Mouse (Mus musculus) ES-E14 (cell line): ENCODE results near the gene Nsun7. TPM values are rescaled to one million over a fixed set of nuclear protein-coding genes. Genes with fewer than 3 reads are reported as not detected.

ENCODE experiments used
- DNase-seq: peaks from one replicate; pipeline ENCODE4 v3.0.0-alpha.2; 2013; ENCODE audit warnings: low read depth, low spot score
- H3K27ac ChIP-seq: 2 replicates; pipeline ENCODE4 v1.5.1; 2012; ENCODE audit warnings: low read depth, mild to moderate bottlenecking, low read length, moderate library complexity, mixed read lengths; ENCODE audit not compliant: poor library complexity, insufficient read depth, severe bottlenecking
- H3K36me3 ChIP-seq: 2 replicates; pipeline ENCODE4 v1.6.1; 2012; ENCODE audit warnings: mild to moderate bottlenecking, low read length, moderate library complexity, mixed read lengths; ENCODE audit not compliant: control insufficient read depth, poor library complexity, insufficient read depth, severe bottlenecking
- H3K4me1 ChIP-seq, 2 experiments: fragments of 150-350 bp in 1 of 2; sonication (generic) in 1 of 2; 2 replicates each; pipeline ENCODE4 v1.6.1; 2012; ENCODE audit warnings: low read length in 2 of 2, mild to moderate bottlenecking in 1 of 2, mixed read lengths in 1 of 2; ENCODE audit not compliant: control insufficient read depth in 2 of 2, insufficient read depth in 2 of 2, poor library complexity in 1 of 2
- H3K4me3 ChIP-seq, 2 experiments: fragments of 150-350 bp in 1 of 2; sonication (generic) in 1 of 2; 2 replicates each; pipeline ENCODE4 v1.5.1; 2012; ENCODE audit warnings: low read length in 2 of 2, low read depth in 1 of 2, mild to moderate bottlenecking in 1 of 2, mixed read lengths in 1 of 2; ENCODE audit not compliant: insufficient read depth in 1 of 2, poor library complexity in 1 of 2, severe bottlenecking in 1 of 2
- H3K9ac ChIP-seq: 2 replicates; pipeline ENCODE4 v1.6.1; 2012; ENCODE audit warnings: low read depth, mild to moderate bottlenecking, low read length, mixed read lengths; ENCODE audit not compliant: poor library complexity, insufficient read depth, severe bottlenecking
- H3K9me3 ChIP-seq: fragments of 150-350 bp; sonication (generic); 2 replicates; pipeline ENCODE4 v1.6.1; 2012; ENCODE audit warnings: low read depth, mild to moderate bottlenecking, low read length; ENCODE audit not compliant: control insufficient read depth, insufficient read depth
- CHD2 ChIP-seq: IDR thresholded peaks from 2 replicates; pipeline ENCODE4 v1.6.1; 2014; ENCODE audit warnings: mild to moderate bottlenecking, low read depth, low read length, inconsistent platforms
- HCFC1 ChIP-seq: IDR thresholded peaks from 2 replicates; pipeline ENCODE4 v1.6.1; 2012; ENCODE audit warnings: low read length, inconsistent platforms, borderline replicate concordance; ENCODE audit not compliant: insufficient read depth
- MAFK ChIP-seq: IDR thresholded peaks from 2 replicates; pipeline ENCODE4 v1.6.1; 2014; ENCODE audit warnings: mild to moderate bottlenecking, low read depth, low read length, inconsistent platforms; ENCODE audit not compliant: insufficient read depth
- ZC3H11A ChIP-seq: IDR thresholded peaks from 2 replicates; pipeline ENCODE4 v1.6.1; 2012; ENCODE audit warnings: low read depth, mild to moderate bottlenecking, inconsistent platforms, low read length, borderline replicate concordance
- ZNF384 ChIP-seq: IDR thresholded peaks from 2 replicates; pipeline ENCODE4 v1.6.1; 2012; ENCODE audit warnings: low read depth, low read length, inconsistent platforms
- in situ Hi-C, 2 experiments: fragments of 600-800 bp; cut with MboI; formaldehyde crosslinking; loops; one replicate each; pipeline ENCODE4 v1.15.1; 2025; ENCODE audit warnings: low sequenced_read_pairs in 2 of 2, inconsistent platforms in 1 of 2; ENCODE audit not compliant: unreplicated experiment in 2 of 2
- total RNA-seq: library from RNA; depleted of rRNA; stranded (reverse); fragments of 300-350 nt; gene quantifications from 2 replicates; pipeline ENCODE4 v1.2.3, GENCODE M21; 2012

Gene Nsun7
- total RNA-seq, 1 experiment: 0.04 TPM

DNA sequence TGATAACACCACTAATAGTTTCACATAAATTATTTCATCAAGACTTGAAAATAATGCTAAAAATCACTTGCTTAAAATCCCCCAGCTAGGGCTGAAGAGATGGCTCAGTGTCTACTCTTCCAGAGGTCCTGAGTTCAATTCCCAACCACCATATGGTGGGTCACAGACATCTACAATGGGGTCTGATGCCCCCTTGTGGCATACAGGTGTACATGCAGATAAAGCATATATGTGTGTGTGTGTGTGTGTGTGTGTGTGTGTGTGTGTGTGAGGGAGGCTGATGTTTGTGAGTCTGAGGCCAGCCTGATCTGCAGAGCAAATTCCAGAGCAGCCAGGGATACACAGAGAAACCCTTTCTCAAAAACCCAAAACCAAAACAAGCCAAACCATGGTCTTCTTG is 17.8 kb upstream of the Nsun7 start:
- H3K4me3 ChIP-seq: no peak overlapping the region
- no peaks in the 10 kb centered on the region for H3K9me3 ChIP-seq
- H3K27ac ChIP-seq: no peak overlapping the region
- H3K9ac ChIP-seq: no peak overlapping the region
- no peaks in the 10 kb centered on the region for H3K36me3 ChIP-seq
- TF ChIP-seq ZNF384 (no peak), ZC3H11A (0 out of 2 replicates have a peak, but pooled peaks have one; percentile 15)
- DNase-seq: no peak
- in situ Hi-C loops: no loop called here
- no peaks in the 10 kb centered on the region for H3K4me1 ChIP-seq

DNA sequence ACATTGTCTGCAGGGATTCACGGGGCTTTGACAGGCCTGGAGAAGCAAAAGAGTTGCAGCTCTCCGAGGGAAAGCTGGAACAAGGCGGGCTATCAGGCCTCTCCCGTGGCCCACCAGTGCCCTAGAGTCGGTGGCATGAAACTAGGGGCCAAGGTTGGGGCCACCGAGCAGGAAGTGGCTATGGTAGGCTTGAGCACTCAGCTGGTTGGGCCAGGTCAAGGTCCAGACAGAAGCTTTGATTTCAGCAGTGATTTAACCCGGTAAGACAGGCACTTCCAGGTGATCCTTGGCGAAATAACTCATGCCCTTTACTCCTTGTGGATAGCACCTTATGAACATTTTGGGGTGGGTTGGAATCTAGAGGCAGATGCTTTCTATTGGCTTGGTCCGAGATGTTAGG is 16.2 kb upstream of the Nsun7 start:
- Histone ChIP-seq H3K27ac (no peak overlapping the region), H3K9ac (no peak overlapping the region), H3K4me1 (no peaks in the 10 kb centered on the region), H3K4me3 (no peak overlapping the region), H3K9me3 (no peaks in the 10 kb centered on the region), H3K36me3 (no peaks in the 10 kb centered on the region)
- in situ Hi-C loops: no loop called here
- no peak for TF ChIP-seq ZNF384
- TF ChIP-seq CHD2: no peak
- TF ChIP-seq HCFC1: no peak
- no peak for DNase-seq

DNA sequence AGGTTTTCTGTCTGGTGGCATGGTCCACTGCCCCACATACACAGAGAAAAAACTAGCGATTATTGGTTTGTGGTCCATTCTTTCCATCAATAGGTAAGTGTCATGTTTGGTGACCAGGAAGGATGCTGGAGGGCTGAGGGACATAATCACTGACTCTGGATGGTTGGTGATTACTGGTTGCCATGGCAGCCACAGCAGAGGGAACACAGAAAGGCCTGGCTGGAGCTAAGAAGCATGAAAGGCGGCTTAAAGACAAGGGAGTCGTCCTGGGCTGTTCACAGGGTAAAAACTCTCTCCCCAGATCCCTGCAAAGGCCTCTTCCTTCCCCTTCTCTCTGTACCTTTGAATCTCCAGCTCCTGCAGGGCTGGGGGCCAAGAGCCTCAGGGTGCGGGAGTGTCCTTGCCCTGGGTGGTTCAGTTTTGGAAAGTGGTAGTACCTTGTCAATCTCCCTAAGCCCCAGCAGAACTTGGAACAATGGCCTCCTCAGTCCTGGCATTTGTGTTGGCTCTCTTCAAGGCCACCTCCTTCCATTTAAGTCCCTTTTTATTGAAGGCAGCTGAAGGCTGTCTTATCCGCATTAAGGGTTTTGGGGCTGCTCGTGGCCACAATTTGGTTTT is 15.5 kb upstream of the Nsun7 start:
- TF ChIP-seq HCFC1: no peak
- DNase-seq: no peak
- no peaks in the 10 kb centered on the region for H3K9me3 ChIP-seq
- H3K4me3 ChIP-seq: no peak overlapping the region
- in situ Hi-C loops: no loop called here
- H3K9ac ChIP-seq: no peak overlapping the region
- no peak overlapping the region for H3K27ac ChIP-seq
- no peaks in the 10 kb centered on the region for H3K36me3 ChIP-seq
- H3K4me1 ChIP-seq: no peaks in the 10 kb centered on the region

DNA sequence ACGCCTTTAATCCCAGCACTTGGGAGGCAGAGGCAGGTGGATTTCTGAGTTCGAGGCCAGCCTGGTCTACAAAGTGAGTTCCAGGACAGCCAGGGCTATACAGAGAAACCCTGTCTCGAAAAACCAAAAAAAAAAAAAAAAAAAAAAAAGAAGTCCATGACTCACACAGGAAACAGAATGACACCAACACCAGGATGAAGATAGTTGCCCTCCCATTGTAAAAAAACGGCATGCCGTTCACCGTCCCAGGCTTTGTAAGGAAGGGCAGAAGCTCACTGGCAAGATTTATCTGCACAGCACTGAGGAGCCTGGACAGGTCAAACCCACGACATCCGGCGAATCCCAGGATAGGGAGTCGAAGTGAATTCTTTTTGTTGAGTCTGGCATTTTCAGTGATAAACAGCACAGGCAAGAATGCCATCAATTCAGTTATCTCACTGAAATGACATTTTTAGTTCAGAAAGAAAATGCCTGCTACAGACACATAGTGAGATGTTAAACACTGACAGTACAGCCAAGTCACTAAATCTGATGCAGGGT is 13.7 kb upstream of the Nsun7 start:
- no peaks in the 10 kb centered on the region for H3K36me3 ChIP-seq
- no peaks in the 10 kb centered on the region for H3K4me1 ChIP-seq
- in situ Hi-C loops: no loop called here
- no peaks in the 10 kb centered on the region for H3K9me3 ChIP-seq
- no peak for TF ChIP-seq ZC3H11A
- 0 out of 2 replicates have a peak, but pooled peaks have one; percentile 12 for TF ChIP-seq ZNF384
- no peak for TF ChIP-seq MAFK
- no peak for TF ChIP-seq HCFC1
- no peak for DNase-seq
- H3K4me3 ChIP-seq: no peak overlapping the region
- H3K9ac ChIP-seq: no peak overlapping the region
- H3K27ac ChIP-seq: no peak overlapping the region

DNA sequence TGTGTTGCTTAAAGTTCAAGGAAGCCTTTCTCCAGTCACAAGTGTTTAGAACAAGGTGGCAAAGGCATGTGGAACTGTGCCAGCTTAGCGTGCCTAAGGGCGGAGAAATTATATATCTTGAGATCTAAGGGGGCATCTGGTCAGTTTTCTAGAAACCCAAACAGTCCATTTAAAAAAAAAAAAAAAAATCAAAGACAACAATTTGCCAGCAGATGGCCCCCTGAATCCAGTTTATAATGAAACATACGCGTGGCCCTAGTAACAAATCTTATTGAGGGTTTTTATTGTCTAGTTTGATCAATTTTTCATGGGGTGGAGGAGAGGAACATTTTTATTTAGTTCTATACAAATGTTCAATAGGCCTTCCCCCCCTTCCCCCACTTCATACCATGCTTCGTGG is 6.5 kb upstream of the Nsun7 start:
- Histone ChIP-seq H3K36me3 (no peaks in the 10 kb centered on the region), H3K9ac (no peak overlapping the region), H3K27ac (no peak overlapping the region), H3K4me1 (no peaks in the 10 kb centered on the region), H3K4me3 (no peak overlapping the region), H3K9me3 (no peaks in the 10 kb centered on the region)
- in situ Hi-C loops: no loop called here
- TF ChIP-seq CHD2 (no peak), ZNF384 (peak; percentile 51; the same call in 1 of the 2 replicates), ZC3H11A (no peak), MAFK (no peak), HCFC1 (no peak)
- DNase-seq: no peak
